Mouse (Mus musculus) hindbrain, postnatal 0 days (tissue): Measurements from ENCODE around the gene Ctsf. TPM values are rescaled to one million over a fixed set of nuclear protein-coding genes. Genes with fewer than 3 reads are reported as not detected.
"Not testable (repeated sequence)": the region's sequence is repeated elsewhere in the genome, so short reads cannot be mapped to it uniquely, and the experiment has no call there.

Source experiments
- ATAC-seq: fragments of 200-750 bp; cut with Nextera tagmentation; 2 replicates; pipeline ENCODE4 v1.8.0; 2017; ENCODE audit warnings: mild to moderate bottlenecking, moderate TSS enrichment, moderate library complexity
- DNase-seq: peaks from one replicate; pipeline ENCODE4 v3.0.0-alpha.2; 2015; ENCODE audit warnings: low spot score
- H3K27ac ChIP-seq: fragments of 300-500 bp; sonication (generic); 2 replicates; pipeline ENCODE4 v1.5.1; 2014; ENCODE audit warnings: mild to moderate bottlenecking
- H3K27me3 ChIP-seq: fragments of 300-500 bp; sonication (generic); 2 replicates; pipeline ENCODE4 v1.6.1; 2014; ENCODE audit warnings: low read length, mixed read lengths; ENCODE audit not compliant: insufficient read depth
- H3K36me3 ChIP-seq: fragments of 300-500 bp; sonication (generic); 2 replicates; pipeline ENCODE4 v1.6.1; 2014; ENCODE audit warnings: low read length, mixed read lengths; ENCODE audit not compliant: insufficient read depth
- H3K4me1 ChIP-seq: fragments of 300-500 bp; sonication (generic); 2 replicates; pipeline ENCODE4 v1.6.1; 2014; ENCODE audit warnings: antibody characterized with exemption, low read length, mixed read lengths; ENCODE audit not compliant: insufficient read depth
- H3K4me2 ChIP-seq: fragments of 300-500 bp; sonication (generic); 2 replicates; pipeline ENCODE4 v1.6.1; 2014; ENCODE audit warnings: low read depth, mild to moderate bottlenecking, low read length, moderate library complexity, mixed read lengths
- H3K4me3 ChIP-seq: fragments of 300-500 bp; sonication (generic); 2 replicates; pipeline ENCODE4 v1.5.1; 2014; ENCODE audit warnings: low read length
- H3K9ac ChIP-seq: fragments of 300-500 bp; sonication (generic); replicated peaks from 2 replicates; pipeline ENCODE4 v1.6.1; 2014; ENCODE audit warnings: mild to moderate bottlenecking, low read length, moderate library complexity, mixed read lengths
- H3K9me3 ChIP-seq: fragments of 300-500 bp; sonication (generic); 2 replicates; pipeline ENCODE4 v1.6.1; 2016; ENCODE audit warnings: low read length, mixed read lengths
- CTCF ChIP-seq: IDR thresholded peaks from 2 replicates; pipeline ENCODE4 v1.5.1; 2016; ENCODE audit warnings: antibody characterized with exemption, control low read depth, low read depth
- WGBS: fragments of 180-500 bp; shearing (Covaris S2); extraction: QIAGEN DNeasy Blood & Tissue Kit; methylation state at CpG from one replicate; pipeline ENCODE4 v1.1.7; 2014; 5-methylcytosine and 5-hydroxymethylcytosine counted together
- polyA plus RNA-seq: library from polyadenylated mRNA; unstranded; fragments of >200 nt; fragmentation: Nextera tagmentation; extraction: Ambion mirVana; gene quantifications from 2 replicates; pipeline ENCODE4 v1.2.1, GENCODE M21; 2015
- total RNA-seq: library from RNA; depleted of rRNA; stranded (reverse); fragments of >200 nt; gene quantifications from 2 replicates; pipeline ENCODE4 v1.2.3, GENCODE M21; 2014

Gene Ctsf
- total and polyA plus RNA-seq, 2 experiments from 2014 or later = 98.2 to 147 TPM

DNA sequence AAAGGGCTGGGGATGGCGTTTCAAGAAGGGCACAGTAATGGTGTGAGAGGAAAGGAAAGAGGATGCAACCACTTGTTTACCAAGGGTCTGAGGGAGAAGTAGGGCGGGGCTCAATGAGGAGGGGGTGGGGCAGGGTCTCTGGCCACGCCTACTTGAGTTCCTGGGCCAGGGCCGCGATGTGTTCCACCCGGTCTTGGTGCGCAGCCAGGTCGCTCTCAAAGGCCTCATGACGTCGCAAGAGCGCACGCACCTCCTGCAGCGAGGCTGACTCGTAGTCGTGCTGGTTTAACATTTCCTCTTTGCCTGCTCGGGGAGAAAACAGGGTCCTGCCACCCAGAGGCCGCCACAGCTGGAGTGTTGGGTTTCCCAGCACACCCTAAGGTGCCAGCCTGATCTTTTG is 10.2 kb downstream of the Ctsf start:
- ATAC-seq (0 out of 2 replicates have a peak, but pooled peaks have one; percentile 45), DNase-seq (peak; percentile 57)
- no peaks in the 10 kb centered on the region for H3K9me3 ChIP-seq
- 5% methylated on average over 17 of the region's 17 CpGs for WGBS
- no peaks in the 10 kb centered on the region for H3K27me3 ChIP-seq
- H3K36me3 ChIP-seq = peaks cover 8% of the 10 kb centered on the region; the same call in 1 of the 2 replicates
- H3K4me2 ChIP-seq = peak overlapping the region; percentile 30
- no peaks in the 10 kb centered on the region for H3K4me1 ChIP-seq
- TF ChIP-seq CTCF = no peak
- no peak overlapping the region for H3K9ac ChIP-seq
- no peak overlapping the region for H3K4me3 ChIP-seq
- H3K27ac ChIP-seq = no peak overlapping the region

GRCm38 (mm10) chr19:4874613-4875012 is 19.7 kb downstream of the Ctsf start:
- not testable (repeated sequence) for H3K27me3 ChIP-seq, H3K4me2 ChIP-seq, H3K4me1 ChIP-seq

DNA sequence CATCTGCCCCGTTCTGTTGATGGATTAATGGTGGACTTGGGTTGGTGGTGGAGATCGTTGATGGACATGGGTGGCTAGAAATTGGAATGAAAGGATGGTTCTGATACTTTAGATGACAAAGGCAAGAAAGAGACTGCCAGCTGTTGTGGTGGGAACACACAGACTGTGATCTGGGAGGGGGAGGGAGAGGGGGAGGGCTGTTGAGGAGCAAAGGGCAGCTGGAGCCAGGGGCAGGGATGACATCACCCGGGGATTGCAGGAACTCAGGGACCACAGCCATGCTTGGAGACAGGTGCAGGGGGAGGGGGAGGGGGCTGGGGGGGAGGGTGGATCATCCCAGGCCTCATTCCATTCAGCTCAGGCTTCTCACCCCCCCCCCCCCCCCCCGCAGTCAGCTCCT is 21.3 kb downstream of the Ctsf start:
- Histone ChIP-seq H3K27ac (no peak overlapping the region), H3K9me3 (no peaks in the 10 kb centered on the region), H3K27me3 (no peaks in the 10 kb centered on the region), H3K36me3 (no peaks in the 10 kb centered on the region), H3K4me2 (no peak overlapping the region), H3K4me1 (peaks cover 8% of the 10 kb centered on the region; the same call in 1 of the 2 replicates), H3K4me3 (no peak overlapping the region), H3K9ac (no peak overlapping the region)
- DNase-seq (no peak), ATAC-seq (no peak)
- WGBS = 77% methylated on average over 2 of the region's 4 CpGs
- TF ChIP-seq CTCF = no peak

More at GRCm38 (mm10) chr19:4874613-4875012, 19.7 kb downstream of the Ctsf start:
- H3K9me3 ChIP-seq, H3K4me3 ChIP-seq, ATAC-seq, H3K36me3 ChIP-seq, H3K27ac ChIP-seq, H3K9ac ChIP-seq, DNase-seq: not testable (repeated sequence)
- WGBS = 84% methylated on average over 1 of the region's 1 CpGs

DNA sequence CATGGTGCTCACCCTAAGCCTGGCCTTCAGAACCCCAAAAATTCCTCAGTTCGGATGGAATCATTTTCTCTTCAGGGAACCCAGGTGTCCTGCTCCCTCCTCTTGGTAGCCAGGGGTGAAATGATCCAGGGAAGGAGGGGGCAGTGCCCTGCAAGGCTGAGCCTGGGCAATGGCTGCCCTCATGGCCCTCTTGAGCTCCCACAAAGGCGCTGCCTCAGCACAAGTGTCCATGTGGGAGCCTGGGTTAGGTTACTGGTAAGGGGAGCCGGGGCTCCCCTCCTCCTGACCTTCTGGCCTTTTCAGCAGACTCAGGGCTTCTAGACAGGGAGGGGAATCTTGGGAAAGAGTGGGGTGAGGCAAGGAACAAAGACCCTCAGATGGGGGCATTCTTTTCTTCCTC is 21.8 kb downstream of the Ctsf start:
- ATAC-seq (no peak), DNase-seq (no peak)
- no peaks in the 10 kb centered on the region for H3K9me3 ChIP-seq
- H3K27me3 ChIP-seq = no peaks in the 10 kb centered on the region
- TF ChIP-seq CTCF = no peak
- no peak overlapping the region for H3K9ac ChIP-seq
- peaks cover 8% of the 10 kb centered on the region; the same call in 1 of the 2 replicates for H3K4me1 ChIP-seq
- no peak overlapping the region for H3K4me3 ChIP-seq
- H3K4me2 ChIP-seq = no peak overlapping the region
- no peaks in the 10 kb centered on the region for H3K36me3 ChIP-seq
- 54% methylated on average over 3 of the region's 3 CpGs for WGBS
- H3K27ac ChIP-seq = no peak overlapping the region

DNA sequence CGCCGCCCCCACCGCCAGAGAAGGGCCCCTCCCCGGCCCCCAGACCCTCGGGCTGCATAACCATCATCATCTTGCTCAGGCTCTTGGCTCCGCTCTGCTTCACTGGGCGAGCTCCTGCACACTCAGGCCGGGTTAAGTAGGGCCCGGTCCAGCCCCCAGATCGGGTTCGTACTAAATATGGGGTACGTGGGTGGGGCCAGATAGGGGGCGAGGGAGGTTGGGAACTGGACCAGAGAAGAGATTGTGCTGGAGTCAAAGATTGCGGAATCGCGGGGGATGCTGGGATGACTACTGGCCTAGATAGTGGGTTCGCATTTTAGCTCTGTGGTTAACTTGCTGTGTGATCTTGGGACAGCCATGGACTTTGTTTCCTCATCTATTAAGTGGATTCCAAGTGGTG is 22.9 kb downstream of the Ctsf start, which contains the start of gene Actn3:
Gene Actn3, minus strand, starts transcription at position 125 of the 400 bp plus-strand sequence.
- ATAC-seq = no peak
- no peaks in the 10 kb centered on the region for H3K27me3 ChIP-seq
- TF ChIP-seq CTCF = no peak
- H3K27ac ChIP-seq = peak within 1 kb of the TSS; percentile 83
- H3K9me3 ChIP-seq = no peaks in the 10 kb centered on the region
- no peaks in the 10 kb centered on the region; the same call in 1 of the 2 replicates for H3K36me3 ChIP-seq
- peaks cover 8% of the 10 kb centered on the region; the same call in 1 of the 2 replicates for H3K4me1 ChIP-seq
- peak within 1 kb of the TSS; percentile 77 for H3K4me3 ChIP-seq
- peak within 1 kb of the TSS; percentile 83 for H3K4me2 ChIP-seq
- DNase-seq = no peak
- H3K9ac ChIP-seq = peak within 1 kb of the TSS; percentile 86
- WGBS = 5% methylated on average over 17 of the region's 17 CpGs

GRCm38 (mm10) chr19:4878405-4879323 is 23.7 kb downstream of the Ctsf start, which contains the start of gene Zdhhc24:
TSS of gene Zdhhc24 (plus strand) at chr19:4878668.
- peak within 1 kb of the TSS; percentile 86 for H3K9ac ChIP-seq
- peak within 1 kb of the TSS; percentile 83 for H3K27ac ChIP-seq
- no peaks in the 10 kb centered on the region; the same call in 1 of the 2 replicates for H3K36me3 ChIP-seq
- 1% methylated on average over 52 of the region's 52 CpGs for WGBS
- H3K4me3 ChIP-seq = peak within 1 kb of the TSS; percentile 77
- no peaks in the 10 kb centered on the region for H3K27me3 ChIP-seq
- no peak for TF ChIP-seq CTCF
- peak within 1 kb of the TSS; percentile 83 for H3K4me2 ChIP-seq
- H3K4me1 ChIP-seq = peaks cover 8% of the 10 kb centered on the region; the same call in 1 of the 2 replicates
- H3K9me3 ChIP-seq = no peaks in the 10 kb centered on the region
- ATAC-seq (peak; percentile 98), DNase-seq (peak; percentile 97)
